Mouse (Mus musculus): ENCODE data around the gene Ss18l1.
A peak's percentile ranks its signal among the peaks of the same experiment; 100 is the strongest.

Gene Ss18l1

DNA sequence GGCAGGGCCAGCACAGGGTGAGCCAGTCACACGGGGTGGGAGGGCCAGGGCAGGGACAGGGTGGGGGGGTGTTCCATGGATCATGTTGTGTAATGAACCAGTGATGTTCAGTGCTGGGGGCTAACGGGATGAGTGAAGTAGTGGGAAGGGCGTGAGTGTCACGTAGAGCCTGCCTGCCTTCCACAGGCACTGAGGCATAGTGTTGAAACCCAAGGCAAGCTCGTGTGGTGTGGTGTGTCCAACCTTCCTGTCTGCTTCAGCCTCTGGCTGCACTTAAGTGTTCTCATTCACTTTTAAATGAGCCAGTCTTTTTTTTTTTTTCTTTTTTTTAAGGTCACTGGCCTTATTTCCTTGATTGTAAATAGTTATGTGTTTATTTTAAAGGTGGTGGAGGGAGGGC lies 7.6 kb upstream of the Ss18l1 start:
- no peak for DNase-seq (ENCODE audit: low spot score in 2 of 2)

DNA sequence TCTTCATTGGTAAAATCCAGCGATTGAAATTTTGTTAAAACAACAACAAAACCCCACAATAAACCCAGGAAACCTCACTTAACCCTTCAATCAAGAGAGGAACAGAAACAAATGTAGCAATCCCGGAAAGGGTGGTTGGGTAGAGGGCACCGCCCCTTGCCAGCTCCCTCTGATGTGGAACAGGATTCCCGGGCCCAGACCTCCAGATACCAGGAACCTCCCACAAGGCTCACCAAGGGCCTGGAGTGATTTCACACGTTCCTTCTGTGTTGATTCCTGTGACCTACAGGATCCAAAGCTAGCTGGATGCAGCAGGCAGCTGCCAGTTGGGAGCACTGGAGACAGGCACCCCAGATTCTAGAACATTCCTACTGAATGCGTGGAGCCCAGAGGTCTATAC lies 1.9 kb upstream of the Ss18l1 start:
- no peak for DNase-seq (ENCODE audit: low spot score in 2 of 2)

DNA sequence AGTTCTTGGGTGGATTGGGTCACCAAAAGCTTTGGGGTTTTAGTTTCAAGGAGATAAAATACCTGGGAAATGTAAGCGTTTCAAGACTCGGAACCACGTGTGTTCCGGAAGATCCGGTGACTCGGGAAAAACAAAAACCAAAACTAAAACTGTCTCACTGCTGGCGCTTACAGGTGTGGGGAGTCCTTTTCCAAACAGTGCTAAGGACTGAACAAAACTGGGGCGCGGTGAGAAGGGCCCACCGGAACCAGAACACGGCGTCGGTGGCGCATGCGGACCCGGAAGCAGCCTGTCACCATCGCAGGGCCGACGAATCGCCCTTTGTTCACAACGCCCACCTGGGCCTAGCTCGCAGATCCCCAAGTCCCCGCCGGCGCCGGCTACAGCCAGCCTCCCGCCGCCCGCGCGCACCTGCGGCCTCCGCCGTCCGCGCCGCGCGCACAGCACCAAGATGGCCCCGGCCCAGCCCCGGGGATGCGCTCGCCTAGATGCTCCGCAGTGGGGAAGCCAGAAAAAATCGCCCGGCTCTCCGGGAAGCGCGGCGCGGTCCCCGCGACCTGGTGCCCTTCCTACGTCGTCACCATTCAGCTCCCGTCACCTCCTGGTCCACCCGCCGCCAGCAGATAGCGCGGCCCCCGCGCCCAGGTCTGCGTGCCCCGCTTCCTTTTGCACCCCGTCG lies 593 bp upstream of the Ss18l1 start:
- peak in 1 of 2 experiments; percentile 51 for DNase-seq (ENCODE audit: low spot score in 2 of 2)

GRCm38 (mm10) chr2:180042858-180043515 lies 678 bp downstream of the Ss18l1 start:
- peak; percentile 53 to 70 for DNase-seq (ENCODE audit: low spot score in 2 of 2)

DNA sequence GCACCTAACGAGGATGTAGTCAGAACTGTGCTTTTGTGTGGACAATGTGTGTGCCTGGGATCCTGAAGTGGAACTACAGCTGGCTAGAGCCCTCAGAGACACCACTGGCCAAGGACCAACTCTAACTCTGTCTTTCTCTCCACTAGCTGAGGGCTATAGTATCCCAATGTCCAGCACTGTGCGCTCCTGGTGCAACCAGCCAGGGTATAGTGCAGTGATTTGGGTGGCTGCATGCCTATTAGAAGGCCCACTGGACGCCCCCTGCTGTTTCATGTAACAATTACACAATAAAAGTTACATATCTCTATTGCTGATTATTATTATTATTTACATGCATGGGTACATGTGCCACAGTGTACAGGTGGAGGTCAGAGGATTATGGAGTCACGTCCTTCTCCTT lies 3.0 kb downstream of the Ss18l1 start:
- DNase-seq (ENCODE audit: low spot score in 2 of 2): peak in 1 of 2 experiments; percentile 30

DNA sequence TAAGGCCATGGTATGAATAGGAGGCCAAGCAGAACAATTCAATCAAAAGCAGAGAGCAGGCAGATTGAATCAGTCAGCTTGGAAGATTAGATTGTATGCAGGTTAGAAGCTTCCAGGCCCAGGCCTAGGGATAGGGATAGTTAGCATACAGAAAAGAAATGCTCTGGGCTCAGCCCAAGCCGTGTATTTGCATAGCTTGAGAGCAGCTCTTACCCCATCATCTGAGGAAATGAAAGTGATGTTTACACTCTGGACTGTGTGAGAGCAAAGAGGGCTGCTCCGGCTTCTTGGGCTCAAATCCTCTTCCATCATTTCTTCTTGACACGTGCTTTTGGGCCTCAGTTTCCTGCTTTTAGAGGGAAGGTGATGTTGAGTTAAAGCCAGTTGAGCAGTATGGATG lies 5.3 kb downstream of the Ss18l1 start:
- no peak for DNase-seq (ENCODE audit: low spot score in 2 of 2)

DNA sequence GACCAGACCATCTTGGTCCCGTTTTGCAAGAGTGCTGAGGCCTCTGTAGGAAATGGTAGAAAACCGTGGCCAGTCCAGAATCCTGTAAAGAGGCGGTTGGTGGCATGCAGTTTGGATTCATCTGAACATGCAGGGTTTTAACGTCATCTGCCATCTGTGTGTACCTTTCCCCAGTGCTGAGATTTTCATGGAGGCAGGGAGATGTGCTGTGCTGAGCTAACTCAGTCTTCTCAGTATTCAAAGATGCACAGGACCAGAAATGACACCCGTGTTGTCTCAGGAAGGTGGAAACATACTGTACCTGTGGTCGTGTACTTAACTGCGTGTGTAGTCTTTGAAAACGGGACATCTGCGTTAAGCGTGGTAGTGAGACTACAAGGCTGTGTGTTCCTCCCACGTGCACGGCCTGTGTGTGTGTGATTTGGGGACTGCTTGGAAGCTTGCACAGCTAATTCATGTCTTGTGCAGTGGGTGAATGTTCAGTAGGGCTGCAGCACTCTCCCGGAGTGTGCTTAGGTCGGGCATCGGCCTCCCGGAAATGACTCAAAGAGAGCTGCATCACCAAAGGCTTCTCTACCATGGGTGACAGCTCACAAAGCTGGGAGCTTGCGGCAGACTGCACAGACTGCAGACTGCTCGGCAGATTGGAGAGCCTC lies 5.8 kb downstream of the Ss18l1 start:
- DNase-seq (ENCODE audit: low spot score in 2 of 2): no peak

- DNase-seq (ENCODE audit: low spot score in 2 of 2): peak; percentile 76 to 85
Measured at GRCm38 (mm10) chr2:180050986-180051385, 8.7 kb downstream of the Ss18l1 start.

GRCm38 (mm10) chr2:180051986-180052733 lies 9.9 kb downstream of the Ss18l1 start:
- DNase-seq (ENCODE audit: low spot score in 2 of 2): peak in 1 of 2 experiments; percentile 20

DNA sequence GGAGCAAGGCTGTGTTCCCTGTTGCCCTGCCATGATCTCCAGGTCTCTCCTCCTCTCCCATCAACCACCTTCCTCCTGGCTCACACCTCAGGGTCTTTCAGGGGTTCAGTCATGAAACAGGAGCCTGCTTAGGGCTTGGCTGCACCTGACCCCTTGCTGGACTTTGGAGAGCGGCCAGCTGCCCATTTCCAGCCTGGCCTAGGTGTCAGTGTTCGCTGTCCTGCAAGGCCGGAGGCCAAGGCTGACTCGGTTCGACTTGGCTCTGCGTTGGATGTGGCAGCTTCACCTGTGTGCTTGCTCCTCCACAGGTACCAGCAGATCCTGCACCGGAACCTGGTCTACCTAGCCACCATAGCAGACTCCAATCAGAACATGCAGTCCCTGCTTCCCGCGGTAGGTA lies 10.7 kb downstream of the Ss18l1 start:
- no peak for DNase-seq (ENCODE audit: low spot score in 2 of 2)

DNA sequence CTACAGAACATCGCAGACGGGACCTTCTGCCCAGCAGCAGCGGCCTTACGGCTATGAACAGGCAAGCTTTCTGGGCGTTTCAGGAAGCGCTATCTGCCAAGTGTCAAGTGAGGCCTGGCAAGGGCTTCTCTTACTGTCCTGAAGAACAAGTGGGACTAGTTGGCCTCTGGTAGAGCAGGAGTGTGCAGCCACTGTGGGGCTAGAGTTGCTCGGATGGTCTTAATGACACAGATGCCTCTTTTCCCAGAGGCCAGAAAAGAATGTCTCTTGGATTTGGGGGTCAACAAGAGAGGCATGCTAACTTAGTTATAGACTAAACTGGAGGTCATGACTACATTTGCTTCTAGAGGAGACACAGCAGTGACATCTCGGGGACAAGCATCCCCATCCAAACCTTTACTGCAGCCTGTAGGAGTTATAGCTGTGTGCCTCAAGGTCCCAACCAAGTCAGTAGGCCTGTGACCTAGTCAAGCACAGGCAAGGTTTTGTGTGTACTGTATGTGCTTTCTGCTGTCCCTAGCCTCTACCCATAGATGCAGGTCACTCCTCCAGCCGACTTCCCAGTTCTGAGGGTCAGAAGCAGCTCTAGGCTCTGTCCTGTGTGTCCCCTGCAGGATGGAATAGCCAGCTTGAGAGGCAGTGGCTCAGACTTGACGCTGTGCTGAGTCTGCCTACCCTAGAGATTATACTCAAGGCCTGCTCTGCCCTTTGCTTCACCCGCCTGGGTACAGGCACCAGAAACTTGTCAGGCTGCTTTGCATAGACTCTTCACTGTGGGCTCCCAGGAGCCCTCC lies 21.2 kb downstream of the Ss18l1 start:
- DNase-seq (ENCODE audit: low spot score in 2 of 2): no peak

DNA sequence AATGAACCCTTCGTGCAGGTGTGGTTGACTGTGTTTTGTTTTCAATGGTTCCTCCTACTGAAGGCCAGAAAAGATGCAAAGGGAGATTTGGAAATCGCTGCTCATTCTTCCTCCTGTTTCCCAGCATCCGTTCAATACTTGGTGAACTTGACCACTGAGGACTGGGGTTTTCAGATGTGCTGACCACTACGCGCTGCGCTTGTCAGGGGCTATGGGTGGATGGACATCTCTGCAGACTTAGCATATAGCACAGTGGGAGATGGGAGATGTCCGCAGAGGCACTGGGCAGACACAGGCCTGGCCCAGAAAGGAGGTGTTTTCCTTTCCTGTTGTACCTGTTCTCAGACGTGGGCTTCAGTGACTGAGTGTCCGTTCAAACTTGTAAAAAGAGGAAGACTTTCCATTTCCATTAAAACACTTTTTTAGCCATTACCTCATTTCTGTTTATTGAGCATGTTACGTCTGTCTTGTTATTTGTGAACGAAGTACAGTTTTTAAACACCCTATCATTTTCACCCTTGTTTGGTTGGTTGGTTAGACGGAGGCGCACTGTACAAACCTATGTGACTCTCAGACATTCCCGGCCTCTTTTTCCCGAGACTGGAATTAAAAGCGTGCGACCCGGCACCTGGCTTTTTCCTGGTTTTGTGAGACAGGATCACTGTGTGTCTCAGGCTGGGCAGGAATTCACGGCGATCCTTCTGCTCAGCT lies 27.6 kb downstream of the Ss18l1 start:
- DNase-seq (ENCODE audit: low spot score in 2 of 2): no peak

GRCm38 (mm10) chr2:180070481-180071453 lies 28.5 kb downstream of the Ss18l1 start, which contains the start of gene Mtg2:
Gene Mtg2 (plus strand): TSS chr2:180070588.
- DNase-seq (ENCODE audit: low spot score in 2 of 2): peak; percentile 93 to 96

DNA sequence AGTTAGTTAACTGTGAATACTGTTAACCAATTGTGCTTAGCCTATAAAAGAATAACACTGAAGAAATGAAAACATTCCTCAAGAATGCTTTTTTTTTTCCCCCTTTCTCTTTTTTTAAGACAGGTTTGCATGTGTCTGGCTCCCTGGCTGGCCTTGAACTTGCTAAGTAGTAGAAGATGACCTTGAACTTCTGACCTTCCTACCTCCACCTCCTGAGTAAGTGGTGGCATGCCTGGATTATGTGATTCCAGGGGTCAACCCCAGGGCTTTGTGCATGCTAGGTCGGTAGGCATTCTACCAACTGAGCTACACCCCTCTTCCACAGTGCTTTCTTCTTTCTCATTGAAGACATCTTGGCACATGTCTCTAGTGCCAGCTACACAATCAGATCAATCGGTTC lies 29.4 kb downstream of the Ss18l1 start:
- DNase-seq (ENCODE audit: low spot score in 2 of 2): no peak

DNA sequence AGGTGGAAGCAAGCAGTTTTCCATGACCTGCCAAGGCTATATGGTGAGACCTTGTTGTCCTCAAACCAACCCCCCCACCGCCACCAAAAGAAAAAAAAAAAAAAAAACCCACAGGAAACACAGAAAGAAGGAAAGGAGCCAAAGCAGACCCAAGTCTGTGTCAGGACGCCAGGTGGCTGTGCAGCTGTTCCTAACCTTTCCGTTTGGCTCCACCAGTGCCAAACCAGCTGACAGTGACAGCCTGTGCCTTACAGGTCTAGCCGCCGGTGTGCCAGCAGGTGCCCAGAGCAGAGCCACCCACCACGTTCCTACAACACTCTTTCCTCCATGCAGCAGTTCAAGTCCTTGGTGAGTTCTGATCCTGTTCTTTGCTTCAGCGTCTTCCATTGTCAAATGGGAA lies 30.6 kb downstream of the Ss18l1 start:
- no peak for DNase-seq (ENCODE audit: low spot score in 2 of 2)

DNA sequence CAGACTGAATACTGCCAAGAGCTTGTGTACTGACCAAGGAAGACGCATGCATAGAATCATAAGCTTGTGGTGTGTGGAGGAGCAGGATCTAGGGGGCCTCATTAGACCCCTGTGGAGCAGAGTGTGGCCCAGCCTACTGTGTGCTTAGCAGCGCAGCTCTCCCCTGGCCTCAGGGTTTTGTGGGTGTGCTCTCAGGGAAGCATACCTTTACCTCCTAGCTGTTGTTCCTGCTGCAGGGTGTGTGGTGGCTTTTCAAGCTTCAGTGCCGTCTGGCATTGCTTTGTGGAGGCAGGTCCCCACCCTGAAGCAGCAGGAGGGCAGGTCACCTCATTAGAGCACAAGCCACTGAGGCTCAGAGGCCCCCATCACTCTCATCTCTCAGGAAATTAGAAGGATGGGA lies 35.3 kb downstream of the Ss18l1 start:
- no peak for DNase-seq (ENCODE audit: low spot score in 2 of 2)

DNA sequence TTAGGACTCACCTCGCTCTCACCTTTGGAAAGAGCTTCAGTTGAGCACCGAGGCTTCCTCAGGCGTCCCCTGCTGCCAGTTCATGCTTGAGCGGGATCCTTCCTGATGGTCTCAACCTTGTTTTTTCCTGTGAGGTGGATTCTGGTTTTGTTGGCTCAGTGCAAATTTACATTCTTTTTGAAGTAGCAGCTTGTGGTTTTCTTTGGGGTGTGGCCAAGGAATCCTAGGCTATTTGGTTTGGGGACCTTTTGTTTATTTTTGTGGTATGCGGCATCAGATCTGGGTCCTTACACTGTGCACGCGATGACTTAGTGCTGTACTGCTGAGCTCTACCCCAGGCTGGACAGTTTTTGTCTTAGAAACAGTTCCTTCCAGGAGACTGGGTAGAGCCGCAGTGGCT lies 38.4 kb downstream of the Ss18l1 start:
- no peak for DNase-seq (ENCODE audit: low spot score in 2 of 2)

DNA sequence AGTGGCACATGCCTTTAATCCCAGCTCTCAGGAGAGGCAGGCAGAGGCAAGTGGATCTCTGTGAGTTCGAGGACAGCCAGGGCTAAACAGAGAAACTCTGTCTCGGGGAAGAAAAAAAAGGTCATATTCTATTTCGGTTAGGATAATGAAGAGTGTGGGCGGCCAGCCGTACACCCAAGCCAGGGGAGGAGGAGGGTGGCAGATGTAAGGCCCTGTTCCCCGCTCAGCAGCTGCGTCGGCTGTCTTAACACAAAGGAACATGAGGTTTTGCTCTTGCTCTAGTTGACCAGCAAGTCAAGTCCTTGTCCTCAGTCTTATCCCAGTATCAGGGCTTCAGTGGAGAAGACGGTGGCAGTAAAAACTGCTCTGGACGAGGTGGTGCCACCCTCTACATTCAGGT lies 40.8 kb downstream of the Ss18l1 start:
- DNase-seq (ENCODE audit: low spot score in 2 of 2): no peak

DNA sequence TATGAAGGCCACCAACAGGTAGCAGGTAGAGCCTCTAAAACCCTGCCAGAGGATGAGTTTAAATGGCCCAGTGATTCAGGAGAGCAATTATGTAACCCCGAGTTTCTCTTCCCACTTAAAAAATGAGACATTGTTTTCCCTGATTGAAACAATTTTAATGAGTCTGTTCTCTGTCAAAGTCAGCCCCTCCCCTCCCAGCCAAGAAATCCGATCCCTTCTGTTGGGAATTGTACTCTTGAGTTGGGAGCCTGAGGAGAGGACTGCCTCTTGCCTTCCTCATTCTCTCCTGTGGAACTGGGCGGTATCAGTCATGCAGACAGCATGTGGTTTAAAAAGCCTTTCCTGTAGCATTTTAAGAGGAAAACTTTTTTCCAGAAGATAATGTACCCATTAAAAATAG lies 42.3 kb downstream of the Ss18l1 start:
- no peak for DNase-seq (ENCODE audit: low spot score in 2 of 2)

All from cerebellum, postnatal 4 days (tissue).